Mouse (Mus musculus): ENCODE data around the gene Pou6f1.
"Not testable (repeated sequence)": the region's sequence is repeated elsewhere in the genome, so short reads cannot be mapped to it uniquely, and the experiment has no call there.

The Pou6f1 gene

GRCm38 (mm10) chr15:100576810-100577209 lies 23.0 kb downstream of the Pou6f1 start:
- in situ Hi-C loops (cut with MboI, MseI) = loop anchor here (5.0 kb wide), 1 partner anchor 40 kb away; no protein-coding TSS in a partner anchor

- in situ Hi-C loops (cut with MboI, MseI) = loop anchor here (5.0 kb wide), 1 partner anchor 39 kb away; no protein-coding TSS in a partner anchor
These were observed 23.4 kb downstream of the Pou6f1 start for GRCm38 (mm10) chr15:100576392-100576791.

DNA sequence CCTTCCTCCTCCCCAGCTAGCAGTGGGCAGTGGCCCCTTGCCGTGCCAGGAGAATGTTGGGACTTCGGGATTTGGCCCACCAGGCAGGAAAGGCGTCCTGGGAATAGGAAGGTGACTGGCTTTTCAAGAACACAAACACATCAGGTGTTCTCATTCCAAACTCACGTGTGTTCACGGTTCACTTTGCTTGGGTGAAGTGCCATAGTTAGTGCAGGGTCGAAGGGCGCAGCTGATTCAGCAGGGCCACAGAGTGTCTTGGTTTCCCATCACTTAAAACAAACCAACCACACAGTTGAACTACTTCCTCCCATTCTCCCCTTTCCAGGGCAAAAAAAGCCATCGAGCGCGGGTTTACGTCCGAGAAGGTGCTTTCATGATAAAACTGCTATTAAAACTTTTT lies 24.4 kb downstream of the Pou6f1 start:
- in situ Hi-C loops (cut with MboI, MseI) = loop anchor here (5.0 kb wide), 1 partner anchor 38 kb away; no protein-coding TSS in a partner anchor

- in situ Hi-C loops (cut with MboI, MseI) = no loop called here
These were observed 25.4 kb downstream of the Pou6f1 start for GRCm38 (mm10) chr15:100574378-100574777.

- in situ Hi-C loops (cut with MboI, MseI) = no loop called here
These were observed 25.8 kb downstream of the Pou6f1 start for GRCm38 (mm10) chr15:100573946-100574345.

DNA sequence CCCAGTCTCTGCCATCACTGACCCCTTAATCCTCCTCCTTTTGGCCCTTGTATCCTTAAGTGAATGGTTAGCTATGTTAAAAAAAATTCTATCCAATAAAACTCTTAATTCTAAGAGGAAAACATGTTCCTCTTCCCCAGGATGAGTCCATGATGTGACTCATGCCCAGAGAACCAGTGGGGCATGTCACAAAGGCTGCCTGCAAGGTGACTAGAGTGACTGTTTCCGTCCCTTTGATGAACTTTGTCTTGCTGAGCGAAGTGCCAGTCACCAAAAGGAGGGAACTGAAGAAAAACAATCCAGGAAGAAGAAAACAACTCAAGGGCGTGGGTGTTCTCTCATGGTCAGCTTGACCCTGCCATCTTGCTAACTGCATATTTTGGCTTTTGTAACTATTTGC lies 30.5 kb downstream of the Pou6f1 start:
- in situ Hi-C loops (cut with MboI, MseI) = no loop called here

- in situ Hi-C loops (cut with MboI, MseI) = no loop called here
These were observed 33.3 kb downstream of the Pou6f1 start for GRCm38 (mm10) chr15:100566531-100566930.

DNA sequence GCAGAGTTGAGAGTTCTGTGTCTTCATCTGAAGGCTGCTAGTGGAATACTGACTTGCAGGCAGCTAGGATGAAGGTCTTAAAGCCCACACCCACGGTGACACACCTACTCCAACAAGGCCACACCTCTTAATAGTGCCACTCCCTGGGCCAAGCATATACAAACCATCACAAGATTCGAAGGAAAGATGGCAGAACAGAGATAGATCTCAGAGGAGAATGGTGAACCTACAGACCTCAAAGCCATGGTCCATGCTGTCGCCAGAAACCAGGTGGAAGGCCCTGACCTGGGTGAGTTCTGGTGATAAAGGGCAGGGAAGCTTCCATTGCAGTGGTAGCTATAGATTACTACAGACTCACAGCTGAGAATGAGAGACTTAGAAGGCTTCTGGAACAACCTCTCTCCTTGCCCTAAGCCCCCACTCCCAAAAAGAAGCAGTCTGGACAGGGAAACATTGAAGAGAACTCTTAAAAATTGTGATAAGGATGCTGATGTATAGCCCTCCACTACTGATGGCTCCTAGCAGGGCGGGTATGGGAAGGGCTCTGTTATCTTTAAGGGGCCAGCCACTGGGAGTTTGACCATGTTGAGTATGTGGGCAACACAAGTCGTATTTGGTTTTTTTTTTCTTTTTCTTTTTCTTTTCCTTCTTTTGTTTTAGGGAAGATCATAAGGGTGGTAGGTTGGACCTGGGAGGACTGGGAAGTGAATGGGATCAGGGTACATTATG lies 41.9 kb downstream of the Pou6f1 start:
- in situ Hi-C loops (cut with MboI, MseI) = no loop called here

GRCm38 (mm10) chr15:100556378-100556777 lies 43.4 kb downstream of the Pou6f1 start:
- in situ Hi-C loops (cut with MboI, MseI) = no loop called here

DNA sequence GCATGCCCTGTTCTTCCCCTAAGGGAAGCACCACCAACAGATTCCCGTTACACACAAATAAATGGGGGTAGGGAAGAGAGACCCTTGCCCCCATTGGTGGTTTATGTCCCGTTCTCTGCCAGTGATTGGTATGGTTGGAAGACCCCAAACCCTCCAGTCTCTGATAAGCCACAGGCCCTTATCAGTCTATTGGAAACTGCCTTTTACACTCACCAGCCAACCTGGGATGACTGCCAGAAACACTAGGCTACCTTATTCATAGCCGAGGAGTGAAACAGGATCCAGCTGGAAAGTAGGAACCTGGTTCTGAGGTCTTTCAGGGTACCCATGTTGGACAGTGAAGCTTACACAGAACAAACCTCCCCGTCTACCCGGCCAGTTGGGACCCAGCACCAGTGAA lies 43.8 kb downstream of the Pou6f1 start:
- in situ Hi-C loops (cut with MboI, MseI) = no loop called here

GRCm38 (mm10) chr15:100551326-100552307 lies 48.2 kb downstream of the Pou6f1 start, which contains the start of gene Tfcp2:
Gene Tfcp2, minus strand, starts transcription at chr15:100552008.
- in situ Hi-C loops (cut with MboI, MseI) = loop anchor here (5.0 kb wide), 1 partner anchor 126 kb away; no protein-coding TSS in a partner anchor

DNA sequence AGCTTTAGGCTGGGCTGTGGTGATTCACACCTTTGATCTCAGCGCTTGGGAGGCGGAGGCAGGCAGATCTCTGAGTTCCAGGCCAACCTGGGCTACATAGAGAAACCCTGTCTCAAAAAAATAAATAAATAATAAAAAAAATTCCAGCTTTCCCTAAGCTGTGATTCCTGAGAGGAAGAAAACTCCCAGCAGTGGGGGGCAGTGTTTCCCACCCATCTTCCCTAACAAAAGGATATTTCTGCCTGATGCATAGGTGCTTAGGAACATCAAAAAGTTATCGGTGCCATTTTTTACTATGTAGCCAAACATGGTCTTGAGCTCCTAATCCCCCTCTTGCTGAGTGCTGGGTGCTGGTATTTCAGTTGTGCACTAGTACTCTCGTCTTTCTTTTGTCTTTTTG lies 49.5 kb downstream of the Pou6f1 start:
- in situ Hi-C loops (cut with MboI, MseI) = loop anchor here (5.0 kb wide), 1 partner anchor 127 kb away; no protein-coding TSS in a partner anchor

DNA sequence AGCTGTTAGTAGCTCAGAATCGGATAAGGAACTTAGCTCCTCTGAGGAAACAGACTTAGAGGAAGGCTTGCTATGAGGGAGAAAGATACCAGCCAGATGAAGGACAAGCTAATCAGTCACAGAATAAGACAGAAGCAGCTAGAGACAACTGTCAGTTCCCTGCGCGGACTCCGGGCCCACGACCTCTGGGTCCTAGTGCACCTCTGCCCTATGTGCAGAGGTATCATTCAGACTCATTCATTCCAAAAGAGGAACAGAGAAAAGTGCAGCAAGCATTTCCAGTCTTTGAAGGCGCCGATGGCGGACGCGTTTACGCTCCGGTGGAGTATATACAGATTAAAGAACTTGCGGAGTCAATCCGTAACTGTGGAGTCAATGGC lies 56.1 kb downstream of the Pou6f1 start:
- in situ Hi-C loops (cut with MboI, MseI) = not testable (repeated sequence)

DNA sequence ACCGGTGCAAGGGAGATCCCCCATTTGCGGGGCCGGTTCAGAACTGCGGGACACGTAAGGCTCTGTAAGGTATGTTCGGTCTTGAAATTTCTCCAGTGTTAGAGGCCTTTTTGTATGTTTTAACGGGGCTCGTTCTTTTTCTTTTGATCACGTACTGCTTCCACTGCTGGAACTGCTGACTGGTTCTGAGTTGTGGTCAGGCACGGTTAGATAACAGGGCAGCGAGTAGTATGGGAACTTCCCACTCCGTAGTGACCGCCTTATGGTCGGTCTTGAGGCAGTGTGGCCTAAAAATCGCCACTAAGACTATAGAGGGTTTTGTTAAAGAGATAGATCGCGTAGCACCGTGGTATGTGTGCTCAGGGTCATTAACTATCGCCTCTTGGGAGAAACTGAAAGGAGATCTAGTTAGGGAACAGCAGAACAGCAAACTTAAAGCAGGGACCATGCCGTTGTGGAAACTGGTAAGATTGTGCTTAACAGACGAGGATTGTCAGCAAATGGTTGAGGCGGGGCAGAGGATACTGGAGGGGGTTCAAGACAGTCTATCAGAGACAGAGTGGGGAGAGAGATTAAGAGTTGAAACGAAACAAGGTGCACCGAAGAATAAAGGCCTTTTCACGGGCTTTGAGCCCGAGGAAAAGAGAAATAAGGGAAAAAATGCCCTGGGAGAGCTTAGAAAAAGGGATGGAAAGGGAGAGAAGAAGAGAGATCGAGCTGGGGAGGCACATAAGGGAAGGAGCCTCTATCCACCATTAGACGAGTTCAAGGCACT lies 56.7 kb downstream of the Pou6f1 start:
- in situ Hi-C loops (cut with MboI, MseI) = not testable (repeated sequence)

GRCm38 (mm10) chr15:100541426-100541825 lies 58.4 kb downstream of the Pou6f1 start:
- in situ Hi-C loops (cut with MboI, MseI) = no loop called here

- in situ Hi-C loops (cut with MboI, MseI) = not testable (repeated sequence)
These were observed 58.8 kb downstream of the Pou6f1 start for GRCm38 (mm10) chr15:100541001-100541400.

DNA sequence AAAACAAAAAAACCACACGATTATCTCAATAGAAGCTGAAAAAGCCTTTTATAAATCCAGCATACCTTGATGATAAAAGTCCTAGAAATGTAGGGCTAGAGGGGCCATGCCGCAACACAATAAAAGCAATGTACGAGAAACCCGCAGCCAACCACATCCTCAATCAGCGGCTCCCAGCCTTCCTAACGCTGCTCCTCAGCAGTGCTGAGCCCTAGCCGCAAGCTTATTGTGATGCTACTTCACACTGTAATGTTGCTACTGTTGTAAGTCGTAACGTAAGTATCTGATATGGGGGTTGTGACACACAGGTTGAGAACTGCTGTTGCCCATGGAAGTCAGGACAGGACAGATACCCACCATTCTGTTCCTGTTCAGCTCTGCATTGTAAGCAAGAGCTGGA lies 60.4 kb downstream of the Pou6f1 start:
- in situ Hi-C loops (cut with MboI, MseI) = loop anchor here (5.0 kb wide), 1 partner anchor 38 kb away; no protein-coding TSS in a partner anchor

DNA sequence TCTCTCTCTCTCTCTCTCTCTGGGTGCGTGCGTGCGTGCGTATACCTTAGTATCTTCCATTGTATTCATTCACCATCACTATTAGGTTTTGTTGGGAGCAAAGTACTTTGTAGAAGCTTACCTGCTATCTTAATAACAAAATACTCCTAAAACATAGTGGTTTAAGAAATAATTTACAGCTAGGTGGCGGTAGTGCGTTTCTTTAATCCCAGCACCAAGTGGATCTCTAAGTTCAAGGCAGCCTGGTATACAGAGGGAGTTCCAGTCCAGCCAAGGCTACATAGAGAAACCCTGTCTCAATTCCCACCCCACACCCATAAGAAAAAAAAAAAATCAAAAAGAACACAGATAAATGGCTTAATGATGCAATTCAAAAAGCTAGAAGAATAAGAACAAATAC lies 61.9 kb downstream of the Pou6f1 start:
- in situ Hi-C loops (cut with MboI, MseI) = loop anchor here (5.0 kb wide), 1 partner anchor 39 kb away; no protein-coding TSS in a partner anchor

DNA sequence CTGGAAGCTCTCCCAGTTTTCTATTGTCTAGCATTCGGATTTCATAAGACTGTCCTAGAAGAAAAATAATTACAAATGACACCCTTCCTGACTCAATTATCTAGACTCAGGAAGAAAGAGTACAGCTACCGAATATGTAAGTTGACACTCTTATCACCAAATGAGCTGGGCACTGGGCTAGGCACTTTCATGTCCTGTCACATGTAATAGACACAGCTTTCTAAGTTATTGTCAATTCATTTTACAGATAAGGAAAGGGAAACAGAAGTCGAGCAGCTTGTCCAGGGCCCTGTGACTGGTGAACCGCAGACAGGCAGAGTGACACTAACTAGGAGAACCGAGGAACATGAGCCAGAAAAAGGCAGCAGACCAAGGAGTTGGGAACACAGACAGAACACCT lies 71.9 kb downstream of the Pou6f1 start:
- in situ Hi-C loops (cut with MboI, MseI) = loop anchor here (10.0 kb wide), 1 partner anchor 163 kb away; the partner anchor contains the start of gene Higd1c

GRCm38 (mm10) chr15:100525405-100525804 lies 74.4 kb downstream of the Pou6f1 start:
- in situ Hi-C loops (cut with MboI, MseI) = loop anchor here (10.0 kb wide), 1 partner anchor 161 kb away; the partner anchor contains the start of gene Higd1c

All from regulatory T cell (primary cell).